In the genomic region with DNA sequence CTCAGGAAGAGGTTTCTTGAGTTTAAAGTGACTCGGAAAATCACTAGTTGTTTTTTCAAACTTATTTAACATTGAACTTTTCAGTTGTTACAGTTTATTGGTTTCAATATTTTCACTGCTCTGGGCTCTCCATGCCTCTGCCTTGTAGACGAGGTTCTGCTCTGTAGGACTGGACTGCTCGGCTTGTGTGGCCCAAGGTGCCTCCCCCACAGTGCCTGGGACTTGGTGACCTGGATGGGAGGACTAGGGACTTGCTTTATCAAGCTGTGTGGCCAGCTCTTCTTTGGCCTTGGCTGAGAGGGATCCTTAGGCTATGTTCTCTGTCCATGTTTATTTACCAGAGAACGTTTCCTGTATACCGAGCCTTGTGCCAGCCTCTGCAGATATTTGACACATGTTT, we compare ENCODE assay signal across 22 mouse cellular contexts. TPM values are rescaled to one million over a fixed set of nuclear protein-coding genes. Genes with fewer than 3 reads are reported as not detected.
DNase-seq lines count a peak whose midpoint lies in the region; ATAC-seq lines count a peak whose summit lies in the region.
"Had no signal": no experiment of that assay in that cellular context is flagged by ENCODE, and none has a peak within 500 bp of the region (broad histone marks: within the 10 kb centered on the region; RNA-seq: fewer than 3 reads in every experiment).

No protein-coding gene starts in this region.

- H3K36me3 ChIP-seq in heart, embryonic 10.5 days: no peaks in the 10 kb centered on the region
- H3K36me3 ChIP-seq in limb, embryonic 15.5 days: no peaks in the 10 kb centered on the region
- H3K36me3 ChIP-seq in limb, embryonic 10.5 days: no peaks in the 10 kb centered on the region
- H3K36me3 ChIP-seq: embryonic facial prominence, embryonic 13.5 days; embryonic facial prominence, embryonic 15.5 days; forebrain, embryonic 10.5 days; forebrain, embryonic 12.5 days had no signal

- H3K27ac ChIP-seq in heart, embryonic 10.5 days: 0 out of 2 replicates have a peak overlapping the region, but pooled peaks have one; percentile 56
- 0 out of 2 replicates have a peak overlapping the region, but pooled peaks have one; percentile 27 for H3K27ac ChIP-seq in limb, embryonic 15.5 days
- H3K27ac ChIP-seq in limb, embryonic 10.5 days: no peak overlapping the region
- H3K27ac ChIP-seq: embryonic facial prominence, embryonic 13.5 days; embryonic facial prominence, embryonic 15.5 days; forebrain, embryonic 10.5 days; forebrain, embryonic 12.5 days had no signal

- no peak overlapping the region for H3K4me2 ChIP-seq in limb, embryonic 15.5 days
- H3K4me2 ChIP-seq: embryonic facial prominence, embryonic 13.5 days; embryonic facial prominence, embryonic 15.5 days; forebrain, embryonic 12.5 days had no signal

- no peak overlapping the region for H3K9ac ChIP-seq in limb, embryonic 15.5 days
- H3K9ac ChIP-seq: embryonic facial prominence, embryonic 13.5 days; embryonic facial prominence, embryonic 15.5 days; forebrain, embryonic 12.5 days had no signal

- peaks cover 66% of the 10 kb centered on the region for H3K4me1 ChIP-seq in heart, embryonic 10.5 days
- H3K4me1 ChIP-seq in limb, embryonic 15.5 days: peaks cover 33% of the 10 kb centered on the region
- H3K4me1 ChIP-seq in limb, embryonic 10.5 days: peaks cover 12% of the 10 kb centered on the region

- no peak for ATAC-seq in limb, embryonic 15.5 days (ENCODE audit: insufficient number of reproducible peaks, low FRiP score, low TSS enrichment, low read depth)
- ATAC-seq: forebrain, embryonic 14.5 days had no signal

- H3K9me3 ChIP-seq in heart, embryonic 10.5 days: no peaks in the 10 kb centered on the region
- no peaks in the 10 kb centered on the region for H3K9me3 ChIP-seq in limb, embryonic 15.5 days
- H3K9me3 ChIP-seq in limb, embryonic 10.5 days (replicated peaks): no peaks in the 10 kb centered on the region
- H3K9me3 ChIP-seq: embryonic facial prominence, embryonic 13.5 days; embryonic facial prominence, embryonic 15.5 days; forebrain, embryonic 10.5 days; forebrain, embryonic 12.5 days had no signal

- H3K27me3 ChIP-seq in heart, embryonic 10.5 days (ENCODE audit: insufficient read depth, poor library complexity, severe bottlenecking): no peaks in the 10 kb centered on the region
- H3K27me3 ChIP-seq in limb, embryonic 15.5 days: no peaks in the 10 kb centered on the region
- H3K27me3 ChIP-seq in limb, embryonic 10.5 days (ENCODE audit: low read depth, poor library complexity, severe bottlenecking): no peaks in the 10 kb centered on the region
- H3K27me3 ChIP-seq: embryonic facial prominence, embryonic 13.5 days; embryonic facial prominence, embryonic 15.5 days; forebrain, embryonic 12.5 days had no signal

- 74% methylated on average over 5 of the region's 5 CpGs for WGBS in heart, embryonic 10.5 days
- WGBS in limb, embryonic 15.5 days: 56% methylated on average over 5 of the region's 5 CpGs
- 77% methylated on average over 5 of the region's 5 CpGs for WGBS in limb, embryonic 10.5 days

- no peak for DNase-seq in heart, embryonic 10.5 days (ENCODE audit: low spot score)
- DNase-seq in heart, postnatal 14 days: no peak
- DNase-seq in limb, embryonic 10.5 days (ENCODE audit: low spot score): no peak
- peak; percentile 58 for DNase-seq in ovary, postnatal 36 days (ENCODE audit: low spot score)
- DNase-seq in ovary, postnatal 10 days (ENCODE audit: low spot score): no peak
- DNase-seq: adrenal gland, adult 2 months; adrenal gland, postnatal 10 days; adrenal gland, postnatal 25 days; cerebellum, adult 11 months; cerebellum, adult 18-20 months; cerebellum, adult 8-10 months; cerebellum, adult 9-11 months; cerebellum, postnatal 14 days; cerebellum, postnatal 36 days; embryo, embryonic 11 days had no signal

- intact Hi-C loops in heart, postnatal 14 days (cut with DNase I): no loop called here

- H3K4me3 ChIP-seq in heart, embryonic 10.5 days: no peak overlapping the region
- no peak overlapping the region for H3K4me3 ChIP-seq in limb, embryonic 15.5 days
- no peak overlapping the region for H3K4me3 ChIP-seq in limb, embryonic 10.5 days
- H3K4me3 ChIP-seq: embryonic facial prominence, embryonic 13.5 days; embryonic facial prominence, embryonic 15.5 days; erythroblast, embryonic 14.5 days; forebrain, embryonic 10.5 days; forebrain, embryonic 12.5 days had no signal

RNA-seq across cellular contexts. Expression of a gene that starts 17.4 kb away (rescaled TPM):
- polyA plus RNA-seq in heart, embryonic 10.5 days (2016; fragmentation: Nextera tagmentation; extraction: Ambion mirVana): 35.7 and 37.0 TPM in 2 replicates
- 10 to 100 TPM; 12.6 to 14.6 TPM for total RNA-seq in heart, postnatal 14 days (2021)
- polyA plus RNA-seq in limb, embryonic 15.5 days (2015; fragmentation: Nextera tagmentation; extraction: Ambion mirVana): 122 and 127 TPM in 2 replicates
- polyA plus RNA-seq in limb, embryonic 10.5 days (2016; fragmentation: Nextera tagmentation; extraction: Ambion mirVana): 42.5 and 49.6 TPM in 2 replicates
